Mouse (Mus musculus) kidney, adult 2 months (tissue): ENCODE results near the gene Cep170b.

ENCODE experiments used
- CTCF ChIP-seq: fragments of 200-500 bp; conservative IDR thresholded peaks from 2 replicates; pipeline ENCODE4 v1.5.1; 2011; ENCODE audit warnings: low read depth, mild to moderate bottlenecking, control low read depth, low read length, moderate library complexity, mixed read lengths; ENCODE audit not compliant: insufficient read depth, insufficient read length
- POLR2A ChIP-seq: fragments of 200-500 bp; IDR thresholded peaks from one replicate; pipeline ENCODE4 v1.6.1; 2011; ENCODE audit warnings: low read depth, low read length, control low read depth

- no peak for TF ChIP-seq CTCF
- no peak for TF ChIP-seq POLR2A
These were observed 46.3 kb downstream of the Cep170b start for GRCm38 (mm10) chr12:112766586-112766985.
